Mouse (Mus musculus): ENCODE measurements around the gene Lrrn4. TPM values are rescaled to one million over a fixed set of nuclear protein-coding genes. Genes with fewer than 3 reads are reported as not detected.

Gene Lrrn4
- 0.11 and 0.31 TPM in 2 replicates for total RNA-seq (2015)
- 0.33 TPM in 1 of 2 replicates, not detected in the other for total RNA-seq (2017)

DNA sequence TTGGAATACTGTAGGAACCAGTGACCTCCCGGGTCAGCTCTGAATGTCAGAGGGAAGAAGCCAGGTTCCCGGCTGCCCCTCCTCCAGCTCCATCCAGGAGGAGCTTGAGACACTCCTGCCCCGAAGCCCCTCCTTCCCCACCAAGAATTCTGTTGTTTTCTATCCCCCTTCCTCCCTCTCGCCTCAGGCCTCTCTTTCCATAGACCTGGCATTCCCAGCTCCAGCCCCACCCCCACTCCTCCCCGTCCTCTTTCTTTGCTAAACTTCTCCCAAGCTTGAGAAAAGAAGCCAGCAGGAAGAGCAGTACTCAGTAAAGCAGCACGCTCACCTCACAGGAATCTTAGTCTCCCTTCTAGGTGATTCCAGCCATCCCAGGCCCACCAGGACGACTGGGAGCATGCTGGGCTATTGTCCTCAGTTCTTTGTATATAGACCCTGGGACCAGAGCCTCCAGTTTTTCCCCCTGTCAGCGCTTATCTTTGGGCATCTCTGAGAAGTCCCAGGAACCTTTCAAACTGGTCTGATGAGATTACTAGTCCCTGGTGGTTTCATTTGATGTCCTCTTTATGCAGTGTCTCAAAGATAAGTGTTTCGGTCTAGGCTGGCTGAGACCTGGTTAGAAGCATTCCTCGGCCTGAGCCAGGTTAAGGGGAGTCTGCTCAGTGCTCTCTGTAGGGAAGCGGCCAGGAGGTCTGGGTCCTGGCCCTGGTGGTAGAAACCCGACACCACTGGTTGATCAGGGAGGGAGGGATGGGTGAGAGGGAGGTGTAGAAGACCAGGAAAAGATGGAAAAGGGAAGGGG lies at the start of gene Lrrn4:
Gene Lrrn4 (minus strand): TSS at position 48 of the 802 bp plus-strand sequence.
- no peak for ATAC-seq (ENCODE audit: poor library complexity, severe bottlenecking)

GRCm38 (mm10) chr2:132928999-132929398 lies 48.3 kb upstream of the Lrrn4 start:
- no peak for ATAC-seq (ENCODE audit: poor library complexity, severe bottlenecking)

- no peak for ATAC-seq (ENCODE audit: poor library complexity, severe bottlenecking)
Measured at GRCm38 (mm10) chr2:132927871-132928270, 47.2 kb upstream of the Lrrn4 start.

DNA sequence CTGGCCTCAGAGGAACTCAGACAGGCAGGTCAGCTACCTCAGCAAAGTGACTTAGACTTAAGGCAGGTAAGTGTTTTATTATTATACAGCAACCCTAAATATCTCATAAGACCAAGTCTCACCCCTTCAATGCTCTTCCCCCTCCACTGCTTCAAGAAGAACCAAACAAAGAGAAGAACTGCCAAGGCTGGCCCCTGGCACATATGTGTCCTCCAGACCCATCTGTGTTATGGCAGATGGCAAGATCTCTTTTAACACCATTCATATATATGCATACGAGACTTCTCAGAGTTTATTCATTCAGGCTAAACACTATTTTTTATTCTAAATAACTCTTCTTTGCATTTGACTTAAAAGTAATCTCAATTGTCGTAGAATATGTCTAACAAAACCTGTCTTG lies 46.6 kb upstream of the Lrrn4 start:
- ATAC-seq (ENCODE audit: poor library complexity, severe bottlenecking) = no peak

DNA sequence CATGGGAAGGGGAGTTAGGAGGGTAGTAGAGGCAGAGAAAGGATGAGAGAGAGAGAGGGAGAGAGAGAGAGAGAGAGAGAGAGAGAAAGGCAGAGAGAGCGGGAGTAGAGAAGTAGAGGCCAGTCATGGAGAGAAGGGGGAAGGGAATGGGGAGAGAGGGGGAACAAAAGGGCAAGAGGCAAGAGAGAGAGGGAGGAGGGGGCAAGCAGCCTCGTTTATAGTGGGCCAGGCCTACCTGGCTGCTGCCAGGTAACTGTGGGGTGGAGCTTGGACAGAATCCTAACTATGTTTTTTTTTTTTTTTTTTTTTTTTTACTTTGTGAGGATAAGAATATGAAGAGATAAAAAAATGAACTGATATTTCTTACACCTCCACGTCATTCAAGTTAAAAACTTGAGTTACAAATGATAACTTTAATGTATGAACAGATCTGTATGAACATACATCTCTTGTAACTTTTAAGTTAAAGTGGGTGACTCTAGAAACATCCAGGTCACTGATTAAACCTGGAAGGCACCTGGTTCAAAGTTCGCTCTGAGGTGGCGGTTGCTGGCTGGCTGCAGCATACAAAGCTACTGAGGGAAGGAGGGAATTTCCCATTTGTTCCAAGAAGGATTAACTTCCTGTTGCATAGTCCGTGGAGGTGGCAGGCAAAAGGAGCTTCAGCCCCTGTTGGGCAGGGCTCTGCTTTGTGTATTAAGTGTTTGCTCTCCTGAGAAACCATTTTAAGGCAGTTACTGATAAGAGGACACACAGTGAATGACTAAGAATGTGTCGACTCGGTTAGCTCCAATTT lies 42.8 kb upstream of the Lrrn4 start:
- no peak for ATAC-seq (ENCODE audit: poor library complexity, severe bottlenecking)

DNA sequence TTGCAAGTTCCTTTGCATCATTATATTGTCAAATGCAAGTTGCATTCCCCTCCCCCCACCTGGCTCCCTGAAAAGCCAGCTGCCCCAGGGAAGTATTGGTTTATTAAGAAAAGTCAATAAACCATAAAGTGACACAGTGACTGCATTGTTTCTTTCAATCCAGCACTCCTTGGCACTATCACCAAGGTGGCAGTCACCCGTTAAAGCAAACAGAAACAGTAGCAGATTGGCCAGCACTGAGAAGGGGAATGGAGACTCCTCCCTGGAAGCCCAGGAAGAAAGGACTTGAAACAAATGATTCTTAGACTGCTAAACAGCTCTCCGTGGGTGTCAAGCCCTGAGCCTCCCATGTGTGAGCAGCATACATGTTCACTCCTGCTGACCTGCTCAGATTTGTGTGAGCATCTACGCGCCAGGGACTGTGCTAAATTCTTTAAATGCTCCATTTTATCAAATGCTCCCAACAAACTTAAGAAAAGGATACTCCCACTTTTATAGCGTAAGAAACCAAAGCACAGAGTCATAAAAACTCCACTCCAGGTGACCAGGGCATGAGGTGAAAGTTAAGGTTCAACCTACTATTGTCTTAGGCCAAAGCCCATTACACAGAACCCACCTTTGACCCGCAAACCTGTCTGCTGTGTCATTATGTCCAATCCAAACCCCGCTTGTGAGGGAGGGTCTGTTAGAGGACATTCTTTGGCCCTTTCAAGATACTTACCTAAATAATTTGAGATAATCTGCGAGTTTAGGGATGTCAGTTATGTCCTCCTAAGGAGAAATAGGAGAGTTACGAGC lies 41.6 kb upstream of the Lrrn4 start:
- no peak for ATAC-seq (ENCODE audit: poor library complexity, severe bottlenecking)

DNA sequence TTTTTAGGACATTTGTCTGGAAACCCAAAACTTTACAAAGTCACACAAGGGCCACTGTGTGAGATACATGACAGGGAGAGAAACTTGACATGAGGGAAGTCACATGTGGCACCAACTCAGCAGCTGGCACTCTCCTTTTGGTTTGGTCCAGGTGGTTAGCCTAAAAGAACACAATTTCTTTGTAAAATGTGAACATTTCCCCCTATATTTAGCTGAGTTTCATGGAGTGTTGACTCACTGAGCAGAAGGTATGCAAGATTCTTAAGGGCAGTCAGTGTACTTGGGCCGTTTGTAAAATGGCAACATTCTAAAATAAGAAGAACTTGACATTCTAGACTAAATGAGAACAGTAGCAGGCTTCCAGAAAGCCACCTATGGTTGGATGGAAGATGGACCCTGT lies 34.1 kb upstream of the Lrrn4 start:
- ATAC-seq (ENCODE audit: poor library complexity, severe bottlenecking) = no peak

- peak; percentile 59 for ATAC-seq (ENCODE audit: poor library complexity, severe bottlenecking)
Measured at GRCm38 (mm10) chr2:132906763-132907162, 26.1 kb upstream of the Lrrn4 start.

DNA sequence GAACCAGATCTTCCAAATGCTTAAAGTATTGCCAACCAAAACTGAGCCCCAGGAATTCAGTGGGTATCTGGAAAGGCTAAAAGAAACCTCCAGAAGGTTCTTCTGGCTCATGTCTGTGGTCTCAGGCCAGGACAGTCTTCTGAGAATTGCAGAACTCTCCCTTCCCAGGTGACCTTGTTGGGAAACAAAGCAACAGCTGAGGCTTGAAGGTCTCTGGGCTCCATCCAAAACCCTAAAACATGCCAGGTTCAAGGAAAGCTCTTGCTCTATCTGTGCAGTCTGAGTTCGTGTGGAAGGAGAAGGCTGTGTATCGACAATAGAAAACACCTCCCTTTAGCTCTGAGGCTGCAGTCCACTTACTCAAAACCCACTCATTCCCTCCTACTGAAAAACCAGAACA lies 24.3 kb upstream of the Lrrn4 start:
- ATAC-seq (ENCODE audit: poor library complexity, severe bottlenecking) = no peak

GRCm38 (mm10) chr2:132903498-132903897 lies 22.8 kb upstream of the Lrrn4 start:
- peak; percentile 86 for ATAC-seq (ENCODE audit: poor library complexity, severe bottlenecking)

DNA sequence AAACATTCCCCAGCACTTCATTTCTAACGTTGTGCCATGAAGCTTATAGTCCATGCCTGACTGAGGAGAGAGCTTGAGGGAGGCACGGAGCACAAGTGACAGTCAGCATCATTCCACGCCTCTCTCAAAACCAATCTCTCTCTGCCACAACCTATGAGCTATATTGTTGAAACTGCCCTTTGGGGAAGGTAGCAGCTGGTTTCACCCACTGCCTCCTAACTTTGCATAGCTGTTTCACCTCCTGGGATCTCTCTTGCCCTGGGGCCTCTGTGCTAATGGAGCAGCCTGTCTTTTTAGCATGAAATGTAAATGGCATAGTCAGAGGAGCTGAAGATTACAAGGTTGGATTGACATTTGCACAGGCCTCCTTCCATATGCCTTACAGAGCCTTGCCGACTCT lies 21.4 kb upstream of the Lrrn4 start:
- no peak for ATAC-seq (ENCODE audit: poor library complexity, severe bottlenecking)

- ATAC-seq (ENCODE audit: poor library complexity, severe bottlenecking) = no peak
Measured at GRCm38 (mm10) chr2:132901636-132902035, 20.9 kb upstream of the Lrrn4 start.

- ATAC-seq (ENCODE audit: poor library complexity, severe bottlenecking) = no peak
Measured at GRCm38 (mm10) chr2:132900596-132900995, 19.9 kb upstream of the Lrrn4 start.

DNA sequence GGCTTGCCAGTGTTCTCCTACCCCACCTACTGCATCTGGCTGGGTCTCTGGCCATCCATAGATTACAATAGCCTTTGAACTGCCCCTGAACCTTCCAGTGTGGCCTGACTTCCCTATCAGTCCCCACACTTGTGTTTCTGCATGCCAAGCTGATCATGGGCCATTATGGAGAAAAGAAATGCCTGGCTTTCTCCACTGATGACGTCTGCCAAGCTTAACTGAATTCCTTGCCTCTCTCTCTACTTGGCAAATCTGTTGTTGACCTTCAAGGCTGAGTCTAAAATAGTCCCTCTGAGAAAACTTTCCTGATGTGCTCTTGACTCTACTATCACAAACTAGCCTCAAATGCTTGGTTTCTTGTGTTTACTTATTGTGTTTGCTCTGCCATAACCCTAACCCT lies 17.5 kb upstream of the Lrrn4 start:
- ATAC-seq (ENCODE audit: poor library complexity, severe bottlenecking) = no peak

DNA sequence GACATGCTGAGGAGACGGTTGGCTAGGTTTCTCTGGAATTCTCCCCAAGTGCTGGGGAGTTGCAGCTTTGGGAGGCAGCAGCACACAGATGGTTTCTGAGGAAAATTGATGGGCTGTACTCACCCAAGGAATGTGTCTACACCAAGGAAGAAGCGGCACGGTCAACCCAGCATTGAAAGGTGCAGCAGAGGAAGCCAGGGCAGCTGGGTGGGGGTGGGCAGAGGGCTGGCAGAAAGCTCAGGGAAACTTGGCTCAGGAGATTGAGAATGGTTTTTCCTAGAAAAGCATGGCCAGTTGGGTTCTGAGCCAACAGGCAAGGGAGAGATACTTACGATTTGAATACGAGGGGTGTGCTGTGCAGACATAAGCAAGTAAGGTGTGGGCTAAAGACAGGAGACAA lies 13.1 kb upstream of the Lrrn4 start:
- no peak for ATAC-seq (ENCODE audit: poor library complexity, severe bottlenecking)

DNA sequence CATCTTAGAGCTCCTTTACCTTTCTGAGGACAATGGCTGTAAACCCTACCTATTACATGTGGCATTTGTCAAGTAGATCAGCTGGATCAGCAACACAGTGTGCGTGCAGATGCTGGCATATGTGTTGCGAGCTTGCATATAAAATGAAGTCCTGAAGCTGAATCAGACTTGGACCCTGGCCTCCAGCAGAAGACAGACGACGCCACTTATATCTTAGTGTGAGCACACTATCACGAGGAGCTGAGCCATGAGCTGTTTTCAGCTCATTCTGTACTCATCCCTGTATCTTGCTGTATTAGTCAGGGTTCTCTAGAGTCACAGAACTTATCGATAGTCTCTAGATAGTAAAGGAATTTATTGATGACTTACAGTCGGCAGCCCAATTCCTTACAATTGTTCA lies 4.6 kb upstream of the Lrrn4 start:
- no peak for ATAC-seq (ENCODE audit: poor library complexity, severe bottlenecking)

DNA sequence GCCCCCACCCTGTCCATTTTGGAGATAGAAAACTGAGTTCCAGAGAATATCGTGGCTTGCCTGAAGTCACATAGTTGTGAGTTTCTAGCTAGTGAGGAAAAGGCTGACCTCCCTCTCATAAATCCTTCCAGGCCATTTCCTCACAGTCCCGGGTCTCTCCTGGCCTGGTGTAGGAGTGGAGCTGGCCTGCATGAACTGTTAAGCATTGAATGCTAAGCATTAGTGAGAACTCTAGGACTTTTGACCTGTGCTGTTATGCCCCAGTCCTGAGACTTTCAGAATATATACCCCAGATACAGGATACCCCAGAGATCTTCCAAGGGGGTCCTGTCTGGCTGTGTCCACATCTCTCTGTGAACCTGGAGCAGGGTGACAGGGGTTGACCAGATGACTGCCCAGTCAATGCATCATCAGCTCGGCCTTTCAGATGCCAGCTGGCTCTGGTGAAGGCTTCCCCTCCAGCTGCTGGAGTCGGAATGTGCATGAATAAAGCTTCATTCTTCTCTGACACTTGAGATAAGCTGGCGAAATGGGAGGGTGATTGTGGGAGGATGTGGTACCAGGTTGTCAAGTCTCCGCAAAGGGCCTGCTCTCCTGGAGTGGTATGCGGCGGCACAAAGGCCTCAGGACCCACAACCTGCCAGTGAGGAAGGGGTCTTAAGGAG lies 3.7 kb upstream of the Lrrn4 start:
- ATAC-seq (ENCODE audit: poor library complexity, severe bottlenecking) = no peak

GRCm38 (mm10) chr2:132879261-132880044 lies 1.2 kb downstream of the Lrrn4 start:
- peak; percentile 69 for ATAC-seq (ENCODE audit: poor library complexity, severe bottlenecking)

DNA sequence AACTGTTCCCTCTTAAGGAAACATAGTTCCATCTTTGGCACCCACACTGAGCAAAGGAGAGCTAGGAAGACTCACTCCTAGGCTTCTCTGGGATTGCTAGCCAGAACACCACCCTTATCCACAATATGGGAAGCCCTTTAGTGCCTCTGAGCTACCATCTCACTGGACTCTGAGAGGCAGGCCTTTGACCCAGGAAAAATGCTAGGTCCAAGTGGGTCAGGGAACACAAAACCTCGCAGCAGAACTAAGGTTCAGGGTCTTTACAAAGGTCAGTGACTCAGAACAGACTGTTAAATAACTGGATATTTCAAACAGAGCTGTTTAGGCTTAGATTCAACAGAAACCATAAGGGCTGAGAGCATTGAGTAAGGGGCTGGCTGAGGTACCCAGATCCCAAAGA lies 3.7 kb downstream of the Lrrn4 start:
- ATAC-seq (ENCODE audit: poor library complexity, severe bottlenecking) = no peak
